Mouse (Mus musculus) CD4-positive, CD25-positive, alpha-beta regulatory T cell, adult 9 weeks (primary cell): ENCODE measurements around the gene Prps2. TPM values are rescaled to one million over a fixed set of nuclear protein-coding genes. Genes with fewer than 3 reads are reported as not detected.

Source experiments
- polyA plus RNA-seq: library from polyadenylated mRNA; unstranded; fragments of 100-300 nt; shearing (Covaris generic); gene quantifications from one replicate; pipeline ENCODE4 v1.2.1, GENCODE M21; 2017

Prps2 gene
- 88.2 TPM for polyA plus RNA-seq

DNA sequence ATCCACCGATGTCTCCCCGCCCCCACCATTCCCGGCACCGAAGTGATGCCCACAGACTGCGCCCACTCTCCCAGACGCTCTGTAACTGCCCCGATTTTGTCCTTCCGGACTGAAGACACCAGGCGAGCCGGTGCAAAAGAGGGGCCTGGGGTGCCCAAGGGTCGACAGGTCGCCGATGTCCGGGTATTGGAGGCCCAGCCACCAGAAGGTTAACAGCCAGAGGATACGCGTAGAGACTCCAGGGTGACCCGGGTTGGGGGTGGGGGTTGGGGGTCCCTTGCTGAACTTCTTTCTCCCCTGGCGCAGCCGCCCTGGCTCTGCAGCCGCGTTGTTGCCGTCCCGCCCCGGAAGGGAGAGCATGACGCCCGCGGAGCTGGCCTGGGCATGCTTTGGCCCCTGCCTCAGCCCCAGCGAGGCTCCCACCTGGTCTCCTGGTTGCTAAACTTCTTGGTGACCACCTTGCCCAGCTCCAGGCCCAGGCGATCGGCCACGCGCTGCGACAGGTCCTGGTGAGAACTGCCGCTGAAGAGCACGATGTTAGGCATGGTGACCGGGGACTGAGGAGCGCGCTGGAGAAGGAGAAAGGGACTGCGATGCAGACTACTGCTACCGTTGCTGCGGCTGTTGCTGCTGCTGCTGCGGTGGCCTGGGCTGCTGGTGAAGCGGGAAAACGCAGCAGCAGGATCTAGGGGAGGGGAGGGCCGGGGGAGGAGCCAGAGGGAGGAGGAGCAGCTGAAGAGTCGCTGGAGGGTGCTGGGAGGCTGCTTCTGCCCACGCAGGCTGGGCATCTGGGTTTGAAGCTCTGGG is at the start of gene Prps2:
Gene Prps2 (minus strand): TSS at position 703 of the 807 bp plus-strand sequence.

DNA sequence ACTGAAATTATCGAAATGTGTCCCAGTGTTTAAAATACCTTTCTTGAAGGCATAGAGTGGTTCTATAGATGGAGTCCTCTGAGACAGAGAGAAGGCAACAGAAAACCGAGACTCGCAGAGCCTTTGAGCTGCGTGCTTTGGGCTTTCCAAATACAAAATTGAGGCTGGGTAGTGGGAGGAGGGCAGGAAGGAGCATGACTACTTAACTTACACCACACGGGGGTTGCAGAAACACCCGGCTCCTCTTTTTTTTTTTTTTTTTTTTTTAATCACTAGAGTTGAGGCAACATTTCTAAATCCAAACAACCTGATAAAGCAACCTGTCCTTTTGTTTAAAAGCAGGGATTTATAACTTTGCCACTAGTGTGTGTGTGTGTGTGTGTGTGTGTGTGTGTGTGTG is 52.1 kb downstream of the Prps2 start, which contains the start of gene Tlr7:
Gene Tlr7 (minus strand): TSS at position 160 of the 400 bp plus-strand sequence.

Other genes starting within 250 kb of the Prps2 start
- 17,699 TPM for gene Tmsb4x, start 173.4 kb downstream of the Prps2 start, polyA plus RNA-seq
- gene Tlr8, start 118.4 kb downstream of the Prps2 start, polyA plus RNA-seq, result not detected
- gene Tlr7, start 52.2 kb downstream of the Prps2 start, polyA plus RNA-seq, result 19.9 TPM